Mouse (Mus musculus): ENCODE results near the gene Tmed1.
"Not testable (repeated sequence)": the region's sequence is repeated elsewhere in the genome, so short reads cannot be mapped to it uniquely, and the experiment has no call there.

Gene Tmed1

GRCm38 (mm10) chr9:21469032-21470024 is 40.7 kb downstream of the Tmed1 start:
- peak; percentile 67 for DNase-seq

- not testable (repeated sequence) for DNase-seq
Measured at GRCm38 (mm10) chr9:21464565-21464928, 45.5 kb downstream of the Tmed1 start.

DNA sequence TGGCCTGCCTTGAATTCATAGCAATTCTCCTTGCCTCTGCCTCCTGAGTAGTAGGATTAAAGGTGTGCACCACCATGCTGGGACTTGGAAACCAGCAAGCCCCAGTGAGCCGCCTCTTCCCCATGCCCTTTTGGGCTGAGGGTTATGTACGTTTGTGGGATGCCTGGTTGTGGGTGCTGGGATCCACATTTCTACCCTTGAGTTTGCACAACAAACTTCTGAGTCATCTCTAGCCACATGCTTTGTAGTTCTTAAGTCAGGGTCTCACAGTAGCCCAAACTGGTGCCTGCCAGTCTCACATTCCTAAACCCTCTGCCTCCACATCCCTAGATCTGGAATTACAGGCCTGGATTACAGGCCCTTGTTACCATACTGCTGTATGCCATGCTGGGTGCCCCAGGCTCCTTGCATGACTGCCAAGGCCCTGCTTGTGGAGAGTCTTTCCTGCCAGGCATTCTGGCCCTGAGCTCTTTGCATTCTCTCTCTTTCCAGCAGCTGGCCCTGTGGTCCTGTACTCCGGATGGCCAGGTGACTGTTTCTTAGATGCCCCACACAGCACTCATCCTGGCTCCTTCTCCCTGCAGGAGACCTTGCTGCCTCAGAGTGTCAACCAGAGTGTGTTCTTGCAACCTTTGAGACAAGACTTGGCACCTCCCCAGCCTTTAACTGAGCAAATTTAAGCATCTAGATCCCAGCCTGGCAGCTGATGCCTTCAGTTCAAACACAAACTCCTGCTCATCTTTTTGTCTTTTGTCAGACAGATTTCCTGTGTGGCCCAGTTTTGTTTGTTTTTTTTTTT is 46.1 kb downstream of the Tmed1 start:
- DNase-seq: peak; percentile 76

- DNase-seq: peak; percentile 39
Measured at GRCm38 (mm10) chr9:21463138-21463590, 46.9 kb downstream of the Tmed1 start.

DNA sequence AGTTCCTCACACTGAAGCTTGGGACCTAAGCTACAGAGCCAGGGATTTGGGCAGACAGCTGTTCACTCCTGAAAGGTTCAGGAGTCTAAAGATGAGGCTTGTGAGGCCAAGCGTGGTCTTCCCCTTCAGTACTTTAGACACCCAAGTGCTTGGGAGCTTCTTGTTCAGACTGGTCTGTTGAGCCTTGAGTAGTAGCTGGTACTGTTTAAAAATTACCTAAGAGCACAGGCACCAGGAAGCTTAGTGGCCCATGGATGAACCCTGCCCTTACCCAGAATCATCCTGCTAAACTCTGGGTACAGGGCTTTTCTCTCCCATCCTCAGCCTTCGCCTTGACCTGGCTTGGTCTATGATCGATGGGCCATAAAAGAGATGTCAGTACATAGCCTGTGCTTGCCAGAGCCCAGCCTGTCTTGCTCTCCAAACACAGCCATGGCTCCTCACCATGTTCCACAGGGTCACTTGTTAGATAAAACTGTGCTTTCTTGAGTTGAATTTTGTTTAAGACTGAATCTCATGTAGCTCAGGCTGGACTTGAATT is 49.6 kb downstream of the Tmed1 start:
- DNase-seq: no peak

DNA sequence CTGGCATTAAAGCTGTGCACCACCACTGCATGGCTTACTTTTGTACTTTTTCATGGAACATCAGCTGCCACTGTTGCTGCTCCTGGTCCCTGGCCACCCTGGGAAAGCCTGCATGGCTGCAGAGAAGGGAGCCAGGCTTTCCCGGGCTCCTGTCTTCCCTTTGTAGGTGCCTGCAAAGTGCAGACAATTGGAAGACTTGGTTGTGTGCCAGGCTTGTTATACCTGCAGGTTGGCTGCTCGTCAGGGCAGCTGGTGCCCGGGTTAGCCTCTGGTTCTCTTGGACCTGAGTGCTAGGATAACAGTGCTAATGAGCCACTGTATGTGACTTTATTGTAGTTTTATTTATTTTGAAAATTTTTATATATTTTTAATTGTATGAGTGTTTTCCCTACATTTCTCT is 51.2 kb downstream of the Tmed1 start:
- peak; percentile 58 for DNase-seq
